Mouse (Mus musculus) hindbrain, embryonic 10.5 days (tissue): ENCODE measurements around the gene Sp2. TPM values are rescaled to one million over a fixed set of nuclear protein-coding genes. Genes with fewer than 3 reads are reported as not detected.
A peak's percentile ranks its signal among the peaks of the same experiment; 100 is the strongest.

ENCODE experiments used
- DNase-seq: peaks from one replicate; pipeline ENCODE4 v3.0.0-alpha.2; 2017; ENCODE audit warnings: low spot score
- H3K27ac ChIP-seq: fragments of 300-500 bp; sonication (generic); 2 replicates; pipeline ENCODE4 v1.5.1; 2016; ENCODE audit warnings: mild to moderate bottlenecking, moderate library complexity
- H3K27me3 ChIP-seq: fragments of 300-500 bp; sonication (generic); 2 replicates; pipeline ENCODE4 v1.6.1; 2016; ENCODE audit warnings: mild to moderate bottlenecking; ENCODE audit not compliant: poor library complexity, insufficient read depth, severe bottlenecking
- H3K36me3 ChIP-seq: fragments of 300-500 bp; sonication (generic); 2 replicates; pipeline ENCODE4 v1.6.1; 2016; ENCODE audit warnings: mild to moderate bottlenecking, moderate library complexity
- H3K4me1 ChIP-seq: fragments of 300-500 bp; sonication (generic); replicated peaks from 2 replicates; pipeline ENCODE4 v1.6.1; 2016; ENCODE audit warnings: mild to moderate bottlenecking
- H3K4me3 ChIP-seq: fragments of 300-500 bp; sonication (generic); 2 replicates; pipeline ENCODE4 v1.5.1; 2016; ENCODE audit warnings: mild to moderate bottlenecking, moderate library complexity
- H3K9me3 ChIP-seq: fragments of 300-500 bp; sonication (generic); 2 replicates; pipeline ENCODE4 v1.6.1; 2016; ENCODE audit warnings: mild to moderate bottlenecking, moderate library complexity
- WGBS: fragments of 180-500 bp; shearing (Covaris S2); methylation state at CpG from one replicate; pipeline ENCODE4 v1.1.7; 2016; 5-methylcytosine and 5-hydroxymethylcytosine counted together
- polyA plus RNA-seq: library from polyadenylated mRNA; unstranded; fragments of >200 nt; fragmentation: Nextera tagmentation; extraction: Ambion mirVana; gene quantifications from 2 replicates; pipeline ENCODE4 v1.2.1, GENCODE M21; 2016

Gene Sp2
- polyA plus RNA-seq, 1 experiment from 2014 or later: 31.4 TPM

DNA sequence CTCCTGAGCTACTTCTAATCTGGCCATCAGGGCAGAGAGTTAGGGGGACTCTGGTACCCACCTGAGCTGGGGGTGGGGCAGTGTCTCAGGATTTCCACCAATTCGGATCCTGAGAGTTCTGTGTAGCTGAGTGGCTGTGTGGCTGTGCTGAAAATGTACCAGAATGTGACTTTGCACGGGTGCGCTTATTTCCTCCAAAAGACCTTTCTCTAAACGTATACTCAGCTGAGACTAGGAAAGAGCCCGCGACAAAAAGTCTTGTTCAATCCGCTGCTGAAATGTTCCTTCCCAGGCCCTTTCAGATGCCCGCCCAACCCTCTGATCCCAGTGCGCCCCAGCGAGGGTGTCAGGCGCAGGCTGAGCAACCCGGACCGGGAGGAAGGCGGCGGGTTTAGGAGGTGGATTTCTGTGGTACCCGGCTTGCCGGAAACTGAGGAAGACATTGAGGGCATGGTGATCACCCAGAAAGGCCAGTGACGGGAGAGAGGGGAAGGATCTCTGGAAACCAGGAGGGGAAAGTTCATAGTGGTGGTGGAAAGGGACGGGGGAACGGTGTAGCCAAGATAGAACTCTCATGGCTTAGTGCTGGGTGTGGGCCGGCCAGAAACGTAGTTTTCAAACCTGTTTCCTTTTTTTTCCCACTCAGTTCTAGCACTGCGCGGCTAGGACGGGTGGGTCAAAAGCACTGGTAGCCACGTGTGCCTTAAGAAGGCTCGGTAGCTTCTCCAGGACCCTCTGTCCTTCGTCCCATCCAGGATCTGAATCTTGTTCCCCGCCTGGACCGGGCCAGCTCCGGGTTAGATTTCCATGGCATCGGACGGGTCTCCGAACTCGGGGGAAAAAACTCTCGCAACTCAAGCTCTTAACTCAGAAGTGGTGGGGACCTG is 35.2 kb upstream of the Sp2 start:
- Histone ChIP-seq H3K4me1 (peaks cover 48% of the 10 kb centered on the region), H3K4me3 (peak overlapping the region; percentile 49), H3K9me3 (no peaks in the 10 kb centered on the region), H3K27me3 (peaks cover 99% of the 10 kb centered on the region), H3K36me3 (no peaks in the 10 kb centered on the region), H3K27ac (no peak overlapping the region)
- peak; percentile 50 for DNase-seq
- under 1% methylated on average over 36 of the region's 36 CpGs for WGBS

DNA sequence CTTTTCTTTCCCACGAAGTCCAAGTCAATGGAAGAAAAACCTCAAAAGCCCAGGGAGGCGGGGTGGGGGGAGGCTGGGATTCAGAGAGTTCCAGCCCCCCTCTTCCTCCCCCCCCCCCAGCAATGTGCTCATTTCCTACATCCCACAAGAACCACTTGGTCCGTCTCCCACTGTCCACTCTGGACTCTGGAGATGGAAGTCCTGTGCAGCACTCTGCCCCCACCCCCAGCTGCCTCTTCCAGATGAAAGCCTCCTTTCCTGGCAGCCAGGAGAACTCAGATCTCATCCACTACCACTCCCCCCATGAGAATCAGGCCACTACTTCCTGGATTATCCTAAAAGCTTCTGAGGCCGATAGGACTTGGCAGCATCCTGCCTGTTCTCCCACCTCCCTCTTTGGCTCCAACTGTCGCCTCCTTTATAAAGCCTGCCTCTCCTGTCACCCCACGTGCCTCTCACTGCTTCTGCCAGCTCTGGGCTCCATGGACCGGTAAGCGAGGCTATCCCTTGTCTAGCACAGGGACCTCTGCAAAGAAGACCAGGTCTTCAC is 30.4 kb upstream of the Sp2 start, which contains the start of gene Sp6:
TSS of gene Sp6 (plus strand) at position 274 of the 550 bp plus-strand sequence.
- H3K36me3 ChIP-seq: no peaks in the 10 kb centered on the region
- WGBS: 39% methylated on average over 8 of the region's 8 CpGs
- peaks cover 98% of the 10 kb centered on the region for H3K27me3 ChIP-seq
- H3K4me1 ChIP-seq: peaks cover 21% of the 10 kb centered on the region
- DNase-seq: no peak
- no peak within 1 kb of the TSS for H3K27ac ChIP-seq
- H3K9me3 ChIP-seq: no peaks in the 10 kb centered on the region
- H3K4me3 ChIP-seq: no peak within 1 kb of the TSS

DNA sequence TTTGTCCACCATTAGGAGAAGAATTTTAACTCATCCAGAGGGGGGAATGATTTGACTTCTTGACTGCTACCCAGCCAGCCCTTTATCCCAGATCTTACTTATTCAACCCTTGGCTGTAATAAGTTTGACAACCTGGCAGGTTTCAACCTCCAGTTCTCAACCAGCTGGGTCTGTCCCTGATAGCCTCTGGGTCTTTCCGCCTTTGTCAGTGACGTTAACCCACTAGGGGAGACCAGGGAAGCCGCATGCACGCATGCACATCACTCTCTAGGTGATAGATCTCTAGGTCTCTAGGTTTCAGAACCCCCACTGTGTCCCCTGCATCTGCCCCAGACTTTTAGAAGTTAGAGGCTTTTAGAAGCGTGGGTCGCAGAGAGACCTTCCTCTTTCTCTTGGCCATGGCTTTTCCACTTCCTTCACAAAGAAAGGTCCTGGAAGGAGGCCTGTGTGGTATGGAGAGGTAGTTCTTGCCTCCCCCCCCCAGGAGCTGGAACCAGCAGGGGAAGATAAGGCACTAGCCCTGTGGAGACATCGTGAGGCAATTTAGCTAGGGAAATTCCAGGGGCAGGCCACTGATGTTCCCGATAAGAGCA is 26.5 kb upstream of the Sp2 start:
- Histone ChIP-seq H3K4me3 (no peak overlapping the region), H3K27me3 (peaks cover 79% of the 10 kb centered on the region), H3K4me1 (0 out of 2 replicates have a peak, but pooled peaks cover 28% of the 10 kb centered on the region), H3K27ac (no peak overlapping the region; the same call in 1 of the 2 replicates), H3K9me3 (no peaks in the 10 kb centered on the region), H3K36me3 (no peaks in the 10 kb centered on the region)
- DNase-seq: no peak
- 59% methylated on average over 8 of the region's 8 CpGs for WGBS

DNA sequence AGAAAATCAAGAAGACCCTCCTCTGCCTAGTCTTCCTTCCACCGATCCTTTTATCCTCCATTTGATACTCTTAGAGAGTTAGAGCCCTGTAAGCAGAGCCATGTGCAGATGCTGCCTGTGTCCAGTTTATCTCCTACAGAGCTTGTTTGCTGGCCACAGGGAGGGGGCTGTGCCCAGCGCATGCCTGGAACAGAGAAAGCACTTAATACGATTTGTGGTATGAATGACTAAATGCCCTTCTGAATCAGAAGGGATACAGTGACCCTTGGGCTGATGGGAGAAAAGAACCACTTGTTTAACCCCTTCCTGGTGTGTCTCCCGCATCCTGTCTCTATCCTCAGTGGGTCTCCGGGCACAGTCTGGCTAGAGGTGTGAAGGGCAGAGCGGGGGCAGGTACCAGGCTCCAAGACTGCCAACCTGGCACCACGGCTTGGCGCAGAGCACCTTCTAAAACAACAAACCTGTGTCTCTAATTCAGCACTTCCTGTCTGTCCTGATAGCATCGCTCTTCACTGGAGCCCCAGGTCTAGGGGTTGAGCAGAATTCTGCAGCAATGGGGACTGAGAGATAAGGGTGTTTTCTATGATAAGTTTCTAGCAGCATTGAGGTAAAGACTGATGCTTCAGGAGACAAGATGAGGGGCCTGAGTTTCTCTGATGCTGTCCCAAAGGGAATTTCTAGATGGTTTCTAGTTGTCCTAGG is 24.5 kb upstream of the Sp2 start:
- Histone ChIP-seq H3K27ac (no peak overlapping the region), H3K27me3 (peaks cover 78% of the 10 kb centered on the region), H3K4me1 (peaks cover 34% of the 10 kb centered on the region), H3K4me3 (no peak overlapping the region), H3K9me3 (no peaks in the 10 kb centered on the region), H3K36me3 (no peaks in the 10 kb centered on the region)
- no peak for DNase-seq
- WGBS: 80% methylated on average over 9 of the region's 9 CpGs

DNA sequence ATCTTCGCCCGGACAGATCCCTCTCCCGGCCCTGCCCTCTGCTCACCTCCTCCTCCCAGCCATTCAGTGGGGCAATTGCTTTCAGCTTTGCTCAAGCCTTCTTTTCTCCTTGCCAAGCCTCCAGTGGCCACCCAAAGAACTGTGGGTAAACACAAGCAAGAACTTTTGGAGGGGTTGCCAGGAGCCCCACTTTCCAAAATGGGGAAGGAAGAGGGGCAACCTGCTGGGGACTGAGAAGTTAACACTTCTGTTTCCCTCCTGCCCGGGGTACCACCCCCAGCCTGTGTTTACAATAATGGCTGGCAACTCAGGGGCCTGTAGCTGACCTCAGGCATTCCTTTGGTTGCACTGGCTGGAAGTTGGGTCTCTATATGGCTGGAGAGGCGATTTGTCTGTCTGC is 20.4 kb upstream of the Sp2 start:
- 33% methylated on average over 5 of the region's 5 CpGs for WGBS

DNA sequence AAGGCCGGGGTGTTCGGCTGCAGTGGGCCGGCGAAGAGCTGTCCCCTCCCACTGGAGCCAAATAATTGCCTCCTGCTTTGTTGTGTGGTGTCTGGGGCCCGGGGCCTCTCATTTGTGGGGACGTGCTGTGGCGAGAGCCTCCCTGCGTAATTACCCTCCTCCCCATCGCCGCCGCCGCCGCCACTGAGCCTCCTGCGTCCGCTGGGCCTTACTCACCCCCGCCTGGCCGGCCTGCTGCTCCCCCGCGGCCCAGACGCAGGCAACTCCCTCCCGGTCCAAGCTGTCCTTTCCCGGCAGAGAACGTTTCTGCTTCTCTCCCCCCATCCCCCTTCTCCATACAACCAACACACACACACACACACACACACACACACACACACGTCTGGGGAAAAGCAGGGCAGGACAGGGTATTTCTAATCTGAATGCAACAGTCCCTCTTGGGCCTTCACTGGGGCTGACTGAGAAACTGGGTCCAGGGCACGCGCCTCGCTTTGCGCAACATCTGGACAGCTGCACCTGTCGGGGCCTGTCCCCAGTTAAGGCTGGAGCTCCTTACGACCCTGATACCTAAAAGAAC is 14.7 kb upstream of the Sp2 start:
- H3K4me1 ChIP-seq: peaks cover 74% of the 10 kb centered on the region

More for the DNA sequence above, 20.4 kb upstream of the Sp2 start:
- Histone ChIP-seq H3K27me3 (peaks cover 78% of the 10 kb centered on the region), H3K4me1 (peaks cover 42% of the 10 kb centered on the region), H3K9me3 (no peaks in the 10 kb centered on the region), H3K27ac (peak overlapping the region; percentile 60; the same call in 1 of the 2 replicates), H3K4me3 (no peak overlapping the region), H3K36me3 (no peaks in the 10 kb centered on the region)
- no peak for DNase-seq

DNA sequence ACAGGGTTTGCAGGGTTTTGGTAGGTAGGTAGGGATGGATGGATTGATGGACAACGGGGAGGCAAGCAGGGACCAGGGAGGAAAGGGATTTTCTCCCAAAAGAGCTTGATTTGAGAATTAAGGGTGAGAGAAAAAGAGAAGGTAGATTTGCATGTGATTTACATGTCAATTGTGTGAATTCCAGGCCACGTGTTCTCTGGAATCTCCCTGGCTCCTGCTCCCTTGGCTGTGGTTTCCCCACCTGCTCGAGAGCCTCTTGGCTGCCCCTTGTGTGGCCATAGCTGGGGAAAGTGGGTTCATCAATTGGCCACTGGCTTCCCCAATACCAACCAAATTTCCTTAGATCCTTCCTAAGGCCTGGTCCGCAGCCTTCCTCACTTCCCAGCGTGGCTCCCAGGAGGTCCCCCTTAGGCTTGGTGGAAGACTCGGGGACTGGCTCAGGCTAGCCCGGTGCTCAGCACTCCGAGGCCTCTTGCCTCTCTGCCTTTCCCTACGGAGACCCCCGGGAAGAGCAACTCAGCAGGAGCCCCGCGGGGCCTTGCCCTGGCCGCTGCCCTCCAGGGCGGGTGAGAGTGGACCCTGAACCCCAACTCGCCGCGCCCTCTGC is 14.1 kb upstream of the Sp2 start:
- H3K27me3 ChIP-seq: peaks cover 83% of the 10 kb centered on the region
- peak overlapping the region; percentile 51 for H3K4me3 ChIP-seq
- 10% methylated on average over 17 of the region's 17 CpGs for WGBS
- DNase-seq: no peak
- H3K9me3 ChIP-seq: no peaks in the 10 kb centered on the region
- H3K36me3 ChIP-seq: no peaks in the 10 kb centered on the region
- peak overlapping the region; percentile 87 for H3K27ac ChIP-seq
- H3K4me1 ChIP-seq: peaks cover 75% of the 10 kb centered on the region

More for the DNA sequence above, 14.7 kb upstream of the Sp2 start:
- H3K36me3 ChIP-seq: no peaks in the 10 kb centered on the region
- peak overlapping the region; percentile 51 for H3K4me3 ChIP-seq
- peak overlapping the region; percentile 87 for H3K27ac ChIP-seq
- peaks cover 88% of the 10 kb centered on the region for H3K27me3 ChIP-seq
- 3% methylated on average over 30 of the region's 30 CpGs for WGBS
- H3K9me3 ChIP-seq: no peaks in the 10 kb centered on the region
- peak; percentile 66 for DNase-seq

DNA sequence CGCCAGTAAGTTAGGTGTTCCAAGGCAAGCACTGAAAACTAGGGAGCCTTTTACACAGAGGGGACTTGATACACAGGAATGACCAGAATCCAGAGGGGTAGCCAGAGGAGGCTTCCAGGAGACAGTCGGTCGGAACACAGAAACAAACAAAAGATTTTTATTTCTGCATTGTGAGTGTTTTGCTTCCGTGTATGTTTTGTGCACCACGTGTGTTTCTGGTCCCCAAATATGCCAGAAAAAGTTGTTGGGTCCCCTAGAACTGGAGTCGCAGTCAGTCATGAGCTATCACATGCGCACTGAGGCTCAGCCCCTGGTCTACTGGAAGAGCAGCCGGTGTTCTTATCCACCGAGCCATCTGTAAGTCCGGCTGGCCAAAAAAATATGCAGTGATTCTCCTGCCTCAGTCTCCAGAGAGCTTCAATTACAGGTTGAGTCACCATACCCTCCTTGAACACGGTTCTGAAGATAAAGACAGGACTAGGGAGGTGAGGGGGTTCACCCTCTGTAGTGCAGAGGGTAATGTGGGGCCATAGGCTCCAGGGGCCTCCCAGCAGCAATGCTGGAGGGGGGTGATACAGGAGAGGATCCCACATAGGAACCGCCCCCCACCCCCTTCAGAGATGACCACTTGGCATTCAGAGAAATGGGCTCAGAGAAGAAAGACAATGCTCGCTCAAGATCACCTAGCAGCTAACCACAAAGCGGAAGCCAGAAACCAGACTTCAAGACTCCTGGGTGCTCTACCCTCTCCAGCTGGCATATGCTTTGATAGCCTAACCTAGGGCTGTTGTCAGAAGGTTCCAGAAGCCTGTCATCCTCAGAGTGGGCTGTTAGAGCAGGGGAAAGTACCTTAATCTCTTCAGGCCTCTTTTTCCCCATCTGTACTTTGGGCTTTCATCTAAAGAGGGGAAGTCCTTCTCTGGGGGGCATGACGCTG is 13.3 kb upstream of the Sp2 start:
- 72% methylated on average over 15 of the region's 15 CpGs for WGBS
- H3K9me3 ChIP-seq: no peaks in the 10 kb centered on the region
- peak overlapping the region; percentile 40; the same call in 1 of the 2 replicates for H3K27ac ChIP-seq
- peaks cover 73% of the 10 kb centered on the region for H3K4me1 ChIP-seq
- H3K27me3 ChIP-seq: peaks cover 75% of the 10 kb centered on the region
- no peaks in the 10 kb centered on the region for H3K36me3 ChIP-seq
- H3K4me3 ChIP-seq: no peak overlapping the region
- no peak for DNase-seq

DNA sequence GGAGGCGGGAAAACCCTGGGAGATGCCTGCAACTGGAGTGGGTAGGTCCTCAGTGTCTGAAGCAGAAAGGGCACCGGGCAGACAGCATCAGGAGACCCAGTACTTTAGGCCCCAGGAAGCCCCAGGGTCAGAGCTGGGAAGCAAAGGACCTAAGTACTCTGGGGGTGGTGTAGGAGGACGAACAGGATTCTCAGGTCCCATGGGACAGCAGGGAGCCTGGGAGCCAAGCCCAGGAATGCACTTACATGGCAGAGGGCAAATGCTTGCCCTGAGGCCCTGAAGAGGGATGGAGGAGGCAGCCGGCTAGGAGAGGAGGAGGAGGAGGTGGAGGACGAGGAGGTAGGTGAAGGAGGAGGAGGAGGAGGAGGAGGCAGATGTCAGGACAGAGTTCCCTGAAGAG is 12.3 kb upstream of the Sp2 start:
- WGBS: 16% methylated on average over 5 of the region's 5 CpGs
- Histone ChIP-seq H3K27me3 (peaks cover 66% of the 10 kb centered on the region), H3K36me3 (no peaks in the 10 kb centered on the region), H3K4me1 (peaks cover 67% of the 10 kb centered on the region), H3K27ac (peak overlapping the region; percentile 64), H3K4me3 (0 out of 2 replicates have a peak overlapping the region, but pooled peaks have one; percentile 5), H3K9me3 (no peaks in the 10 kb centered on the region)
- DNase-seq: no peak

DNA sequence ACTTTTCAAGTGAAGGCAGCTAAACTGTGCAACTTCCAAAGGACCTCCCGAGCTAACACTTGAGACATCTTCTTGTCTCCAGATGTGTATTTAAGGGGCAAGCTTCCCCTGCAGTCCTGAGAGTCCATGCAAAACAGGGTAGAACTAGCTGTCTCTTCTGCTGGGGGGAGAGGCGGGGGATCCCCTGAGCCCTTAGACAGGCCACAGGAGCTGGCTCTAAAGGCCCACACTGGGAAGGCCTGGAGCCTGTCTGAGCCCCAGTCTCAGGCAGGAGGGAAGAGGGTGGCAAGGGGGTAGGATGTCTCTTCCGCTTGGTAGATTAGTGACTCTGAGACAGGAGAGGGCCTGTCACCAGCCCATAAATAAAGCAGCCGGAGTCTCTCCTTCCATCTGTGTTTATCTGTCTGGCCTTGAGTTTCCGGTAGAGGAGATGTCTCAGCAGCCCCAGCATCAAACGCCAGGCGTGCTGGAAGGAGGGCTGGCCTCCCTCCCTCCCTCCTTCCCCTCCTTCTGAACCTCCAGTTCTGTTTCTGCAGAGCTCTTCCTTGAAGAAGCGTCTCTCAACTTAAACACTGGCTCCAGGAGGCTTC is 10.1 kb upstream of the Sp2 start:
- Histone ChIP-seq H3K27ac (peak overlapping the region; percentile 66), H3K36me3 (no peaks in the 10 kb centered on the region), H3K9me3 (no peaks in the 10 kb centered on the region), H3K27me3 (peaks cover 66% of the 10 kb centered on the region), H3K4me3 (no peak overlapping the region), H3K4me1 (peaks cover 72% of the 10 kb centered on the region)
- DNase-seq: no peak
- WGBS: 43% methylated on average over 8 of the region's 8 CpGs

DNA sequence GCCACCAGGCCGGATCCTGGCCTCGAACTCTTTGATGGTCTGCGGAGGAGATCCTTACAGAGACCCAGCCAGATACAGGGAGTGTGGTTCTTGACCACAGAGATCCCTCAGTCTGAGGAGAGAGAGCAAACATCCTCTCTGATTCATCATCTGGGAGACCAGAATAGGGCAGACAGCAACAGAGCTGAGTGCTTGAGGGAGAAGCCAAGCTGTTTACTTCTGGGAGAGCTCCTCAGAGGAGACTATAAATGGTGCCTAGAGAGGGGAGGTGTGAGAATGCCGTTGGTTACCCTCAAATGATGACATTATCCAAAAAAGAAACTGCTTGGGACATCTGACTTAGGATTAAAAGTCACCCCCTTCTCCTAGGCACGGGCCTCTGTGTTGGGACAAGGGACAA is 8.7 kb upstream of the Sp2 start:
- no peak overlapping the region for H3K4me3 ChIP-seq
- peaks cover 64% of the 10 kb centered on the region for H3K4me1 ChIP-seq
- no peak for DNase-seq
- WGBS: 79% methylated on average over 5 of the region's 5 CpGs
- no peaks in the 10 kb centered on the region for H3K36me3 ChIP-seq
- H3K9me3 ChIP-seq: no peaks in the 10 kb centered on the region
- no peak overlapping the region for H3K27ac ChIP-seq
- peaks cover 67% of the 10 kb centered on the region for H3K27me3 ChIP-seq
